Mouse (Mus musculus): Measurements from ENCODE around the gene Ndufs7.

The Ndufs7 gene

DNA sequence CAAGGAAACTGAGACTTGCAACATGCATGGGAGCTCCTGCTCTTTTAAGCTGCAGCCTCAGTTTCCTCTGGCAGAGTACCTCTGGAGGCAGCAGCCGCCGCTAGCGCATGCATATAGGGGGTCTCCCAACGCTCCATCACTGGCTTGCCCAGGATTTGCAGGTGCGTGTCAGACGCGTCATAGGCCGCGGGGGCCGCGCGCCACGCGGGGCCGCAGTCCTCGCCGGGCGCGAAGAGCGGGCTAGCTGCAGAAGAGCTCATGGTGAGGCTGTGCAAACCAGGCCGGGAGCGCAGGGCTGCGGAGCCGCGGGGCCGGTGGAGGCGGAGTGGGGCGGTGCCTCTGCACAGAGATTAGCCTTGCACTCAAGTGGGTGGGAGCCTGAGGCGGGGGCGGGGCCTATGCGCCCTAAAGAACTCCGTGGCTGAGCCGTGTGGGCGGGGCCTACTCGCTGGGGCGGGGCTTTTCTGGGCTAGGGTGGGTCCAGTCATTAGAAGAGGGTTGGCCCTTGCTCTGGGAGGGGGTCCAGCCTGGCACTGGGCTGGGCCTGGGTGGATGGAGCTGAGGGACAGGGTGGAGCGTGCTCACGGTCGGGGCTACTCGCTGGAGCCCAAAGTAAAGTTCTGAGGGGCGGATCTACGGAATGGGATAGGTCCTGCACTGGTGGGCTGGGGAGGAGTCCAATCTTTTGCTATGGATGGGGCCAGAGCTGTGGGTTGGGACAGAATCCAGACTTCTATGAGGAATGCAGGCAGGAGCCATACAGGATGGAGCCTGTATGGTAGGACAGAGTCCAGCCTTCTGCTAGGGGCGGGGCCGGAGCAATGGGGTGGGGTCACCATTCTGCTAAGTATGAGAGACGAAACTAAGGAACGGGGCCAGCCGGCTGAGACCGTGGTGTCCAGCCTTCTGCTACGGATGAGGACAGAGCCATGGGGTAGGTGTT, 12.0 kb downstream of the Ndufs7 start, which contains the start of the genes Gamt and Dazap1:
Gamt (minus strand) TSS at position 371 of the 943 bp plus-strand sequence.
Dazap1 (plus strand) TSS at position 845 of the 943 bp plus-strand sequence.
- peak; percentile 41; the same call in 1 of the 2 replicates for ATAC-seq (ENCODE audit: insufficient number of reproducible peaks, low FRiP score, low TSS enrichment)

DNA sequence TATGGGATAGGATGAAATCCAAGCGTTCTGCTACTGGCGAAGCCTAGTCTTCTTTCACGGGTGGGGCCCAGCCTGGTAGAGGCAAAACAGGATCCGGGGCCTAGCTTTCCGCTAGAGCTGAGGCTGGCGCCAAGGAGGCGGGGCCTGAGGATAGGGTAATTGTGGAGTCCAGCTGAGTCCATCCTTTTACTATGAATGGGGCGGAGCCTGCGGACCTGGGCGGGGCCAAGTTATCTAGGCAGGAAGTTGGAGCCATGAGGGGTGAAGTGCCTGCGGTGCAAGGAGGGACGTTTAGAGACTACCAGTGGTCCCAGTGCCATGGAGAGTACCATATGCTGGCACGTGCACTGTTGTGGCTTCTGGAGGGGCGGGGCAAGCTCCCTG, 12.7 kb downstream of the Ndufs7 start:
- peak; percentile 27; the same call in 1 of the 2 replicates for ATAC-seq (ENCODE audit: insufficient number of reproducible peaks, low FRiP score, low TSS enrichment)

DNA sequence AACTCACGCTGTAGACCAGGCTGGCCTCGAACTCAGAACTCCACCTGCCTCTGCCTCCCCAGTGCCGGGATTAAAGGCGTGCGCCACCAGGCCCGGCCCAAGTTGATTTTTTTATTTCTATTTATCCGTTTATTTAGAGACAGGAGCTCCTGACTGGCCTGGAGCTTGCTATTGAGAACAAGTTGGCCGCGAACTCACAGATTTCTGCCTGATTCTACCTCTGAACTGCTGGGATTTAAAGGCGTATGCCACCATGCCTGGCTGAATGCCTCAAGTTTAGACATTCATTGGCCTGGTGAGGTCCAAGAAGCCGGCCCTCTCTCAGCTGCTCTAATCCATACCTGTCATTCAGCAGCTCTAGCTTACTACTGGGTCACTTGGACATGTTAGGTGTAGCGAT, 13.2 kb downstream of the Ndufs7 start:
- ATAC-seq (ENCODE audit: insufficient number of reproducible peaks, low FRiP score, low TSS enrichment): no peak

DNA sequence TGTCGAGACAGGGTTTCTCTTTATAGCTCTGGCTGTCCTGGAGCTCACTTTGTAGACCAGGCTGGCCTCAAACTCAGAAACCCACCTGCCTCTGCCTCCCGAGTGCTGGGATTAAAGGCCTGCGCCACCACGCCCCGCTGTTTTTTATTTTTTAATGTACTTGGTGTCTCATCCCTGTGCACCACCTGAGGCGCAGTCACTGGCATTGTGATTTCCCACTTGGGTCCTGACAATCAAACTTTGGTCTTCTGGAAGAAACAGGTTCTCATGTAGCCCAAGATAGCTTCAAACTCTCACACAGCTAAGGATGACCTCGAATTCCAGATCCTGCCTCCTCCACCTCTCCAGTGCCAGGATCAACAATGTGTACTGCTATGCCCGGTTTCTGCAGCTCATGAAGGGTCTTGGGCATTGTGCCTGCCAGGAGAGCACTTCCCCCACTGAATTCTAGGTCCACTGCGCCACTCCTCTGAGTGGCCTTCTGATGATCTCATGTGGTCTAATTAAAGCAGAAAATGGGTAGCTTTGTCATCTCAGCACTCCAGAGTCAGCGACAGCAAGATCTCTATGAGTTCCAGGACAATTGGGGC, 13.9 kb downstream of the Ndufs7 start:
- no peak for ATAC-seq (ENCODE audit: insufficient number of reproducible peaks, low FRiP score, low TSS enrichment)

DNA sequence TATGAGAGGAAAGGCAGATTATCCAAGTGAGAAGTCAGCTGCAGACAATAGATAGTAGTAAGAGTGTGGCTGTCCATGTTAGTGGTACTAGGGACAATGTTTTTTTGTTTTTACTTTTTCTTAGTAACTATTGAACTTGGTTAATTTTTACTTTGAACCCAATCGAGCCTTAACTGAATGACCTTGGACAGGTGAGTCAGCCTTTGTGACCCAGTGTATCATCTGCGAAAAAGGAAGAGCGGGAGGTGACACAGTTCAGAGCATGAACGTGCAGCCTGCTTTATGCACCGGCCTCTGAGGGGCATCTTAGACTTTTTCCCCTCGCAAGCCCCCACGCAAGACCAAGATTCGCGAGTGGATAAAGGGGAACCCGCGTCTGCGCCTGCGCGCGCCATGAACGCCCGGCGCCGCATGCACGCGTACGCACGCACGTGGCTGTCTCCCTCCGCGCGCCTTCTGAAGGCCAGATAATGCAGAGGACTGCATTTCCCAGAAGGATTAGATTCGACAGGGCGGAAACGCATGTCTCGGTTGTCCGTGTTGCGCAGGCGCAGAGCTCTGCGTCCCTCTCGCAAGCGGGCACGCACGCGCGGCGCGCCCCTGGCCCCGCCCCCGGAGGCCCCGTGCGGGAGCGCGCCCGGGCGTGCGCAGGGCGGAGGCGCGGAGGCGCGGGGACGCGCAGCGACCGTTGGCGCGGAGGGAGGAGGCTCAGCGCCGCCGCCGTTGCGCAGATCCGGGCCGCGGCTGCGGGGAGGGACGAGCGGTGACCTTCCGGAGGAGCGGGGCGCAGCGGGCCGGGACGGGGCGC, 15.6 kb downstream of the Ndufs7 start:
- peak; percentile 75 for ATAC-seq (ENCODE audit: insufficient number of reproducible peaks, low FRiP score, low TSS enrichment)

DNA sequence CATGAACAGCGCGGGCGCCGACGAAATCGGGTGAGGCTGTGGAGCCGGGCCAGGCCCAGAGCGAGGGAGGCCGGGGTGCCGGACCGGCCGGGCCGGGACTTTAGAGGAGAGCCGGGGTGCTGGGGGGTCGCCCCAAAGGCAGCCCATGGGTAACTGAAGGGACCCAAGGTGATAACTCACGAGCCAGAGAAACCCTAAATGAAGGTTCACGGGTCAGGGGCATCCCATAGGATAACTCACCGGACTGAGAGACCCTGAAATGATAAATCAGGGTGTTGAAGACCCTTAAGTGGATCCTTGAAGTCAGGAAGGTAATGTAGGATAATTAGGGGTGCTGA, 16.2 kb downstream of the Ndufs7 start:
- ATAC-seq (ENCODE audit: insufficient number of reproducible peaks, low FRiP score, low TSS enrichment): no peak; the same call in 1 of the 2 replicates

DNA sequence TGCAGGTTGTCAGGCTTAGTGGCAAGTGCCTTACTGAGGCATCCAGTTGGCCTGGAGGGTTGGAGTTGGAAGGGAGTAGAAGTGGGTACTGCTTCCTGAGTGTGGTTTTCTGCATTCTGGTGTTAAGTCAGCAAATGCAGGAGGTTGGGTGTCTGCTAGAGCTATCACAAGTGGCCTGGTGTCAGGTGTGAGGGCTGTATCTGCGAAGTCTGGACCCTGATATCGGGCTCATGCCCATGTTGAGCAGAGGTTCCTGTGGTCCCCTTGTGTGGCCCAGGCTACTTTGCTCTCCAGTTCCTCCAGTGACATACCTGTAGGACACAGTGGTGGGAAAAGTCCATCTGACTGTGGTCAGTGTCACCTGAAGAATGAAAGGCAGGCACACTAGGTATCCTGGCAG, 21.2 kb downstream of the Ndufs7 start:
- no peak for ATAC-seq (ENCODE audit: insufficient number of reproducible peaks, low FRiP score, low TSS enrichment)

DNA sequence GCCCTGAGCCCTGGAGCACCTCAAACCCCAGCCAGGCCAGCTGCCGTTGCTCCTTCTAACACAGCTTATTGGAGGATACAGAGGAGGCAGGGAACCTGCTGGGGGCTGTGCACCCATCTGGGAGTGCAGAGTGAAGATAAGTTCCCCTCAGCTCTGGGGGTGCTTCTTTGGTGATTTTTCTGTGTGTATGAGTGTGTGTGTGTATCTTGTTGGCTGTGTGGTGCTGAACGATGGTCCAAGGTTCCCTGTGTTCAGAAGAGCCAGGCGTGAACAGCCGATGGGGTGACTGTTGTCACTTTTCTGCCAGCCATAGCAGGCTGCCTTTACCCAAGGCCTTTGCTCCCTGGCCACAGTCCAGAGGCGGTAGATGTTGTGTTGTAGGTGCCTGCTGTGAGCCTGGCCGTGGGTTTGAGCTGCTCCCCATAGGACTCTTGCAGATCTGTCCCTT, 21.8 kb downstream of the Ndufs7 start:
- ATAC-seq (ENCODE audit: insufficient number of reproducible peaks, low FRiP score, low TSS enrichment): no peak

DNA sequence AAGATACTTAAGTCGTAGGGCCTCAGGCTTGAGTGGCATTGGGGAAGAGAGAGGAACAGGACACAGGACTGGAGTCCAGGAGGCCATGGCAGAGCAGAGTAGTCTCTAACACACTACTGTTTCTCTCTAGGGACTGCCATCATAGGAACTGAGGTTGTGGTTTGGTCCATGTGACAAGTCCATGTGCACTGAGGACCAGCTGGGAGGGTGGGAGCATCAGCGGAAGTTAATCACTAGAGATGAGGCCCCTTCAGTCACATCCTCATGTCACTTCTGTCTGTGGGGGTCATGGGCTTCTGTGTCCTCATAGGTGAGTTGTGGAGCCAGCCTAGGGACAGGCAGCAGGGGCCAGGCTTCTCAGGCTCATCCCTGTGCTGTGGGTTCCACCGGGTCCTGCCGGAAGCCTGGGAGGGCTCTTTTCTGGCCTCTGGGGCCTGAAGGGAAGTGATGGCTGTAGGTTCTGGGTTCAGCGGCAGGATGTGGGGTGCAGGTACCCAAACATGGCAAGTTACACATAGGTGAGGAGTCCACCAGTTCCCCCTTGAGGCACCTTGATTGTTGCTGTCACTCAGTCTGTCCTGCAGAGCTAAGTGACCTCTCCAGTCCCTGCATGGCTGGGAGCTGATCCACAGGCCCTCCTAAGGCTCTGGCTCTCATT, 22.4 kb downstream of the Ndufs7 start:
- ATAC-seq (ENCODE audit: insufficient number of reproducible peaks, low FRiP score, low TSS enrichment): no peak

DNA sequence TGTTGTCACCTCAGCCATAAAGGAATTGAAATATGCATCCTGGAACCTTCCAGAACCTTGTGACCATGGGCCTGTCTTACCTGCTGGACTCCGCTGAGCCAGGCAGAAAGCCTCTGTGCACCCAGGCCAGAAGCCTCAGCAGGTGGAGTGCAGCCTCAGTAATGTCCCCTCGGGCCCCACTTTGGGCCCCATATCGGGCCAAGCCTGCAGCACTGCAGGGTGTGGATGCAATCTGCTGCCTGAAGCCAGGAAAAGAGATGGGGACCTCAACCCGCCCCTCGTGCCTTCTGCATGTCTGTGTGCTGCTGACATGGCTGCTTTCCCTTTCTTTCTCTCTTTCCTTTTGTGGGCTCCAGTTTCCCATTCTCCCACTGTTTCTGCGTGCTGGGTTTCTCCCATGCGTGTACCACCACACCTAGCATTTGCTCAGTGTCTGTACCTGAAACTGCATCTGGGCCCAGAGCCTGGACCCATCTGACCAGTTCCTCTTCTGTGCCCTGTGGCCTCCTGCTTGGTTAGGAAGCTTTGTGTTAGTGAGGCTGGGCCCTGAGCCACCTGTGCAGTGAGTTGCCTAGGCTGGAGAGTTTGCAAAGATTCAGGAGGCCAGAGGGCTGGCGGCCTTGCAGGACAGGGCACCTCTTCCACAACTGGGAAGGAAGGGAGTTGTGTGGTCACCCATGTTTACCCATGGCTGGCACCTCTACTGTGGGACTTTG, 23.1 kb downstream of the Ndufs7 start:
- ATAC-seq (ENCODE audit: insufficient number of reproducible peaks, low FRiP score, low TSS enrichment): no peak

DNA sequence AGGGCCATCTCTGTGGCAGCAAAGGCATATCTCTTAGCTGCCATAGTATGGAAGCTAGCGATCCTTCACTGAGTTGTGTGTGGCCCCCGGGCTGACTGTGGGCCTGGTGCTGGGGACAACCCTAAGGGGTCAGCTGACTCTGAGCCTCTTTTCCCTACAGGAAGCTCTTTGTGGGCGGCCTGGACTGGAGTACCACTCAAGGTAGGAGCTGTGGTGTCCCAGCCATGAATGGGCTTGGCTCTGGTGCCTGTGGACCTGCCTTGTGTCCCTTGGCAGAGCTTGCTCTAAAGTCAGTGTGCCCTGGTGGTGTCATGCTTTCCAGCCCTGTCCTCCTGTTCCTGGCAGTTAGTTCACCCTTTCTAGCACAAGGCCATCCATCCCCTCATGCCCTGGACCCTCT, 24.9 kb downstream of the Ndufs7 start:
- ATAC-seq (ENCODE audit: insufficient number of reproducible peaks, low FRiP score, low TSS enrichment): no peak

DNA sequence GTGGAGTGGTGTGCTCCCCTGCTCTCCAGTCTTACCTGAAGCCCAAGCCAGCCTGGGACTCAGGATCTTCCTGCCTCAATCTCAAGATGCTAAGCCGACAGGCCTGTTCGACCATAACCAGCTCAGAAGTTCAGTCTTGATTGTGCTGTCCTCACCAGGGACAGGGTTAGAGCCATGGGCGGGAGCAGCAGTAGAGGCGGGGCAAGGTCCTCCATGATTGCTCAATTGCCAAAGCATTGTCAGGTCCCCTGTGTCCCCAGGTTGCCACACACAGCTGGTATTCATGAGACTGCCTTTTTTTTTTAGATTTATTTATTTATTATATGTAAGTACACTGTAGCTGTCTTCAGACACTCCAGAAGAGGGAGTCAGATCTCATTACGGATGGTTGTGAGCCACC, 27.3 kb downstream of the Ndufs7 start:
- ATAC-seq (ENCODE audit: insufficient number of reproducible peaks, low FRiP score, low TSS enrichment): no peak

DNA sequence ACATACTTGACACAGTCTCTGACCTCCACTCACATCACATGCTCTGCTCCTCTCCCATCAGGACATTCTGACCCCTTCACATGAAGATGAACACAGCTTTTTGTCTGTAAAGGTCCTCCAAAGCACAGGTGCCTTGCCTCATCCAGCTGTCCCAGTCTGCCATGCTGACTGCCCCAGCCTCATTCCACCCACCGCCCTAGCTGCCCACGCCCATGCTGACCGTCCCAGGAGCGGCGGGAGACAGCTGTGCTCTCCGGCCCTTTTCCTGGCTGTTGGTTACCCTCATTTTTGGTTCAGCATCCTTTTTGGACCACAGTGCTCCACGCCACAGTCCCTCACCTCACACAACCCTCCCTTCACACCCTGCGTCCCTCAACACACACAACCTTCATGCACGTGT, 29.5 kb downstream of the Ndufs7 start:
- ATAC-seq (ENCODE audit: insufficient number of reproducible peaks, low FRiP score, low TSS enrichment): no peak

DNA sequence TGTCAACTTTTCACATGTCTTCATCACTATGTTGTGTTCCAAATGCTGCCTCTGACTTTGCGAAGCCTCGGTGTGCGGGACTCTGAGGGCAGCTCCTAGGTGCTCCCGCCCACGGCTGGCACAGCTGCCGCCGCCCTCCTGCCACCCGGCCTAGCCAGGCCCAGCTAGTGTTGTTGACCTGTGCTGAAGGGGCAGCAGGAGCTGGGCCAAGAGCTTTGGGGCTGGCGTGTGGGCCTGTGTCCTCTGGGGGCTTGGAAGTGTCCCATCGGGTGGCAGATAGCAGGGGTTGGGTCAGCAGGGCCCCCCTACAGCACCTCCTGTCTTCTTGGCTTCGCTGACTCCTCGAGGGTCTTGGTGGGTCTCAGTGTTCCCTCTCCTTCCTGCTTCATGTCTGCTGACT, 30.4 kb downstream of the Ndufs7 start:
- no peak for ATAC-seq (ENCODE audit: insufficient number of reproducible peaks, low FRiP score, low TSS enrichment)

DNA sequence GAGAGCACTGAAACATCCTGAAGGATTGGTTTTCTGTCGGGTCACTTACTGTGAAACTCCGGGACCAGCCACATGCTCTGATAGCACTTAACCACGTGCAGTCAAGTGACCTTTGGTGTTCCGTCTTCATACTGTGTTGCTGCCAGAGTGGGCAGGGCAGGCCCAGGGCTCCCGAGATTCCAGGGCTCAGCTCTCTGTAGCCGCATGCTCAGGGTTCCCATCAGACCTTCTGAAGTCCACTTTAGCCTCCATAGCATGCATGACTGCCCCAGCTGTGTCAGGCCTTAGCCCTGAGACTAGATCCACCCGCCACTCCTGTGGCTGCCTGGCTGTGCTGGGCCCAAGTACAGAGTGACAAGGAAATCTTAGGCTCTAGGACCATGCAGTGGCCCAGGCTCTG, 32.4 kb downstream of the Ndufs7 start:
- no peak for ATAC-seq (ENCODE audit: insufficient number of reproducible peaks, low FRiP score, low TSS enrichment)

DNA sequence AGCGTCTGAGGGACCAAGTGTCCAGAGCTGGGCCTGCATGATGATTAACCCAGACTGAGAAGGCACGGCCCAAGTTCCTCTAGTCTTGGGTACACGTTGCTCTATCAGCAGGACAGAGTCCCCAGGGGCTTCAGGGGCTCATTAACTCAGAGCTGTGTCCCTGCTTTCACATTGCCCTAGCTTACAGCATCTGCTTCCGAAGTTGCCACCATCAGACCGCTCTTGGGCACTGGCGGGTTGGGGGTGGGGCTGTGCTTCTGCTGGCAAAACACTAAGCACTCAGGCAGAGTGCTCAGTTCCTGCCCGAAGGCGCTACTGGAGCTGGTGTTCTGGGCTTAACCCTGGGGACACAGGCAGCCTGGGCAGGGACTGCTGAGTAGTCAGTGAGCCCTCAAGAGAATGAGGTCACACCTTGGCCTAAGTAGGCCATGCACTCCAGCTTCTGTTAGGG, 33.0 kb downstream of the Ndufs7 start:
- ATAC-seq (ENCODE audit: insufficient number of reproducible peaks, low FRiP score, low TSS enrichment): 0 out of 2 replicates have a peak, but pooled peaks have one; percentile 29

DNA sequence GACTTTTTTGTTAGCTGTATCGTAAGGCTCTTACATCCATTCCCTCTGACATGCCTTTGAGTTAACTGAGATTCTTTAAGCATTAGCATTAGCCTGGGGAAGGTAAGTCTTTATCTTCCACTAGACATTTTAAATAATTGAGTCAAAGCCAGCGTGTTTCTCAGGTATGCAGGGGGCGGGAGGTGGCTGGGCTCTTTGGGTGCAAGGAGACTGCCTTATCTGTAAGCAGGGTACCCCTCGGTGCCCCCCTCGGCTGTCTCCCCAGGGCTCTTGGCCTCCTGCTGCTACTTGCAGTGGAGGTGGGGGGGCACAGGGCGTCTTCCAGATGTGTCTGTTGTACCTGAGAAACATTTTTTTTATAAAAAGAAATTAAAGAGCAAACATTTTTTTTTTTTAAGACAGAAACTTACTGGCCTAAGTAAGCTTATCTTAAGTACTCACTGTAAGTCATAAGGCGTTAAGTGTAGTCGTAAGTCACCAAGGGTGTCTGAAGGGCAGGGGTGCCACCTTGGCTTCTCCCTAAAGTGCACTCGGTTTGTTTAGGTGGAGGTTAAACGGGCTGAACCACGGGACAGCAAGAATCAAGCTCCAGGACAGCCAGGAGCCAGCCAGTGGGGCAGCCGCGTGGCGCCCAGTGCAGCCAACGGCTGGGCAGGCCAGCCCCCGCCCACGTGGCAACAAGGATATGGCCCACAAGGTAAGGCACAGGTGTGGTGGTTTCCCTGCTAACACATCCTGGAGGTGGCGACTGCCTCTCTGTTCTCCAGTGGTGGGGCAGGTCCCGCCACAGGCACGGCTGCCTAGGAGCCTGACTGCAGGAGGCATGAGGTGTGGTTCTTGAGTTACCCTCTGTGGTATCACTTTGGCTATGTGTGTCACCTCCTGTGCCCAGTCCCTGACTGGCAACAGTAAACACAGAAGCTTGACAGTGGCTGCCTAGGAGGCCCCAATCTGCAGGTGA, 33.8 kb downstream of the Ndufs7 start:
- ATAC-seq (ENCODE audit: insufficient number of reproducible peaks, low FRiP score, low TSS enrichment): no peak

DNA sequence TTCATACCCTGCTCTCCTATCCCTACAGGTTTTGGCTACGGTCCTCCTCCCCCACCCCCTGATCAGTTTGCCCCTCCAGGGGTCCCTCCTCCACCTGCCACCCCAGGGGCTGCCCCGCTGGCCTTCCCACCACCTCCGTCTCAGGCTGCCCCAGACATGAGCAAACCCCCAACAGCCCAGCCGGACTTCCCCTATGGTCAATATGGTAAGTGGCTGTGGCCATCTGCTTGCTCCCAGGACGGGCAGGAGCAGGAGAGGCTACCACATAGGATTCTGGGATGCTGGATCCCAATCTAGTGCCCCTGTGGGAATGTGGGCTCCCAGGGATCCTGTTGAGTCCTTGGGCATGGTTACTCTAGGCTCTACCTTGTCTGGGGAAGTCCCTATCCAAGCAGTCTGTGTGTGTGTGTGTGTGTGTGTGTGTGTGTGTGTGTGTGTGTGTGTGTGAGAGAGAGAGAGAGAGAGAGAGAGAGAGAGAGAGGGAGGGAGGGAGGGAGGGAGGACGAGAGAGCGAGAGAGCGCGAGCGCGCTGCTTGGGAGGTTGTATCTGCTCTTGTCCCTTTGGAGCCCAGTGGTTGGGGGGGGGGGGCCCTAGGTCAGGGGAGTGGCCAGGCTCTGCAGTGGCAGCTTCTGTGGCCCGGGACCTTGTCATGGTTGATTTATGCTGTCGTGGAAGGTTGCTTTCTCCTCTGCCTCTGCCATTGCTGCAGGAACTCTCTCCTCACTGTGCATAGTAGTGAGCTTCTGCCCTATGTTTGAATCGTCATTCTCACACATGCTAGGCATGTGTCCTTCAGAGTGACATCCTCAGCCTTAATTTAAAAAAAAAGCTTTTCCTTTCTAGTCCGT, 36.5 kb downstream of the Ndufs7 start:
- ATAC-seq (ENCODE audit: insufficient number of reproducible peaks, low FRiP score, low TSS enrichment): no peak
